Mouse (Mus musculus) heart, embryonic 11.5 days (tissue): Measurements from ENCODE around the gene Timm9. TPM values are rescaled to one million over a fixed set of nuclear protein-coding genes. Genes with fewer than 3 reads are reported as not detected.
"Not testable (repeated sequence)": the region's sequence is repeated elsewhere in the genome, so short reads cannot be mapped to it uniquely, and the experiment has no call there.

Experiments
- ATAC-seq: fragments of 200-750 bp; cut with Nextera tagmentation; replicated peaks from 2 replicates; pipeline ENCODE4 v1.8.0; 2017; ENCODE audit warnings: moderate library complexity; ENCODE audit not compliant: insufficient number of reproducible peaks, low FRiP score, low TSS enrichment
- H3K27ac ChIP-seq: fragments of 300-500 bp; sonication (generic); 2 replicates; pipeline ENCODE4 v1.5.1; 2014; ENCODE audit warnings: mild to moderate bottlenecking, low read depth, low read length
- H3K27me3 ChIP-seq: fragments of 300-500 bp; sonication (generic); 2 replicates; pipeline ENCODE4 v1.6.1; 2014; ENCODE audit warnings: mild to moderate bottlenecking, low read length, mixed read lengths; ENCODE audit not compliant: control insufficient read depth, insufficient read depth
- H3K36me3 ChIP-seq: fragments of 300-500 bp; sonication (generic); 2 replicates; pipeline ENCODE4 v1.6.1; 2014; ENCODE audit warnings: mild to moderate bottlenecking, low read length, moderate library complexity, mixed read lengths; ENCODE audit not compliant: control insufficient read depth, insufficient read depth
- H3K4me1 ChIP-seq: fragments of 300-500 bp; sonication (generic); 2 replicates; pipeline ENCODE4 v1.6.1; 2014; ENCODE audit warnings: low read length; ENCODE audit not compliant: control insufficient read depth, insufficient read depth
- H3K4me2 ChIP-seq: fragments of 300-500 bp; sonication (generic); 2 replicates; pipeline ENCODE4 v1.6.1; 2014; ENCODE audit warnings: mild to moderate bottlenecking, moderate library complexity
- H3K4me3 ChIP-seq: fragments of 300-500 bp; sonication (generic); 2 replicates; pipeline ENCODE4 v1.5.1; 2014; ENCODE audit warnings: low read depth, low read length
- H3K9ac ChIP-seq: fragments of 300-500 bp; sonication (generic); 2 replicates; pipeline ENCODE4 v1.6.1; 2014; ENCODE audit warnings: mild to moderate bottlenecking, low read depth, low read length, moderate library complexity
- H3K9me3 ChIP-seq: fragments of 300-500 bp; sonication (generic); replicated peaks from 2 replicates; pipeline ENCODE4 v1.6.1; 2016; ENCODE audit warnings: low read length; ENCODE audit not compliant: control insufficient read depth
- WGBS: fragments of 180-500 bp; shearing (Covaris S2); extraction: QIAGEN DNeasy Blood & Tissue Kit; methylation state at CpG from one replicate; pipeline ENCODE4 v1.1.7; 2014; ENCODE audit not compliant: insufficient replicate concordance; 5-methylcytosine and 5-hydroxymethylcytosine counted together
- polyA plus RNA-seq: library from polyadenylated mRNA; unstranded; fragments of >200 nt; fragmentation: Nextera tagmentation; extraction: Ambion mirVana; gene quantifications from 2 replicates; pipeline ENCODE4 v1.2.1, GENCODE M21; 2014

Timm9 gene
- polyA plus RNA-seq, 1 experiment from 2014 or later: 118 TPM

- 76% methylated on average over 5 of the region's 5 CpGs for WGBS
Observed at GRCm38 (mm10) chr12:71116411-71116810, 20.1 kb downstream of the Timm9 start.

GRCm38 (mm10) chr12:71113675-71114288 lies 22.7 kb downstream of the Timm9 start:
- 29% methylated on average over 12 of the region's 12 CpGs for WGBS
- no peaks in the 10 kb centered on the region for H3K9me3 ChIP-seq
- no peaks in the 10 kb centered on the region for H3K27me3 ChIP-seq
- no peak overlapping the region for H3K4me3 ChIP-seq
- 0 out of 2 replicates have a peak overlapping the region, but pooled peaks have one; percentile 22 for H3K9ac ChIP-seq
- H3K4me2 ChIP-seq: peak overlapping the region; percentile 45
- no peak overlapping the region for H3K27ac ChIP-seq
- no peak for ATAC-seq
- H3K4me1 ChIP-seq: peaks cover 18% of the 10 kb centered on the region
- H3K36me3 ChIP-seq: no peaks in the 10 kb centered on the region

More at GRCm38 (mm10) chr12:71116411-71116810, 20.1 kb downstream of the Timm9 start:
- Histone ChIP-seq H3K36me3 (no peaks in the 10 kb centered on the region), H3K4me3 (no peak overlapping the region), H3K4me1 (peaks cover 15% of the 10 kb centered on the region), H3K9ac (no peak overlapping the region), H3K9me3 (no peaks in the 10 kb centered on the region), H3K27me3 (no peaks in the 10 kb centered on the region), H3K27ac (no peak overlapping the region), H3K4me2 (no peak overlapping the region)
- ATAC-seq: no peak

GRCm38 (mm10) chr12:71113074-71113473 lies 23.4 kb downstream of the Timm9 start:
- Histone ChIP-seq H3K9ac (no peak overlapping the region), H3K27ac (peak overlapping the region; percentile 29; the same call in 1 of the 2 replicates), H3K27me3 (no peaks in the 10 kb centered on the region), H3K36me3 (no peaks in the 10 kb centered on the region), H3K4me1 (peaks cover 18% of the 10 kb centered on the region), H3K9me3 (no peaks in the 10 kb centered on the region), H3K4me2 (peak overlapping the region; percentile 45), H3K4me3 (no peak overlapping the region)
- 0 out of 2 replicates have a peak, but pooled peaks have one; percentile 31 for ATAC-seq
- 37% methylated on average over 10 of the region's 10 CpGs for WGBS

GRCm38 (mm10) chr12:71111331-71111730 lies 25.2 kb downstream of the Timm9 start, which contains the start of gene Tomm20l:
TSS of gene Tomm20l (plus strand) at chr12:71111428.
- ATAC-seq: no peak
- Histone ChIP-seq H3K4me2 (peak within 1 kb of the TSS; percentile 65), H3K4me3 (peak within 1 kb of the TSS; percentile 28), H3K9me3 (no peaks in the 10 kb centered on the region), H3K4me1 (peaks cover 18% of the 10 kb centered on the region), H3K27ac (no peak within 1 kb of the TSS), H3K9ac (peak within 1 kb of the TSS; percentile 23; the same call in 1 of the 2 replicates), H3K36me3 (no peaks in the 10 kb centered on the region), H3K27me3 (no peaks in the 10 kb centered on the region)
- WGBS: 10% methylated on average over 33 of the region's 33 CpGs

- Histone ChIP-seq H3K9ac (no peak overlapping the region), H3K4me3 (no peak overlapping the region), H3K9me3 (no peaks in the 10 kb centered on the region), H3K27me3 (no peaks in the 10 kb centered on the region), H3K4me2 (no peak overlapping the region), H3K27ac (no peak overlapping the region), H3K36me3 (no peaks in the 10 kb centered on the region), H3K4me1 (peaks cover 6% of the 10 kb centered on the region; the same call in 1 of the 2 replicates)
- WGBS: 84% methylated on average over 6 of the region's 6 CpGs
- ATAC-seq: no peak
Observed at GRCm38 (mm10) chr12:71107216-71107771, 29.2 kb downstream of the Timm9 start.

- H3K27ac ChIP-seq, ATAC-seq, H3K4me1 ChIP-seq, H3K9me3 ChIP-seq, H3K4me2 ChIP-seq, H3K4me3 ChIP-seq, H3K9ac ChIP-seq, H3K36me3 ChIP-seq, H3K27me3 ChIP-seq: not testable (repeated sequence)
- 77% methylated on average over 4 of the region's 4 CpGs for WGBS
Observed at GRCm38 (mm10) chr12:71104275-71104674, 32.2 kb downstream of the Timm9 start.

GRCm38 (mm10) chr12:71086331-71086730 lies 50.2 kb downstream of the Timm9 start:
- Histone ChIP-seq H3K4me2 (no peak overlapping the region), H3K27me3 (no peaks in the 10 kb centered on the region), H3K27ac (no peak overlapping the region), H3K4me3 (no peak overlapping the region), H3K4me1 (no peaks in the 10 kb centered on the region), H3K9me3 (no peaks in the 10 kb centered on the region), H3K9ac (no peak overlapping the region), H3K36me3 (no peaks in the 10 kb centered on the region)
- no peak for ATAC-seq
- 92% methylated on average over 8 of the region's 8 CpGs for WGBS
